In the genomic region with DNA sequence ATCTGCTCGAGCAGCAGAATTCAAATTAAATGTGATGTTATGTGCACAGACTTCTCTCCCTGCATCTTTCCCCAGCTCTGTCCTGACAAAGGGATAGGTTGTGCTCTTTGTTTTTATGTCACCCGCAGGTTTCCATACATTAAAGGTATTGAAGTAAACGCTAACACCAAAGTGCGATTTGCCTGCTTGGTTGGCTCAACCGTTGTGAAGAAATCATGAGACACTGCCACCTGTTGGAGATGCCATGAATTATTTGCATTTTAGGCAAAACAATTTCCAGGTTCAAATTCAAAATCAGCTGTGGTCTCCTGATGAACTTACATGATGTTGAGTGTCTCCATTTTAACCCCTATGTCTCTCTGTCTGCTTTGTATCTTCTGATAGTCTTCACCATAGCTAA, we compare ENCODE assay signal across 9 mouse cellular contexts. TPM values are rescaled to one million over a fixed set of nuclear protein-coding genes. Genes with fewer than 3 reads are reported as not detected.
DNase-seq lines count a peak whose midpoint lies in the region; ATAC-seq and TF ChIP-seq lines count a peak whose summit lies in the region.
"Had no signal": no experiment of that assay in that cellular context is flagged by ENCODE, and none has a peak within 500 bp of the region (broad histone marks: within the 10 kb centered on the region; RNA-seq: fewer than 3 reads in every experiment).

No protein-coding gene starts in this region.

- intact Hi-C loops in heart, adult 2 months (cut with DNase I), result loop anchor here (5.0 to 10.0 kb wide), 3 partner anchors 132 to 529 kb away; a partner anchor contains a TSS
- intact Hi-C loops in left cerebral cortex, postnatal 10 days (cut with DNase I), result loop anchor here (5.0 to 10.0 kb wide), 2 partner anchors 192 to 334 kb away; no protein-coding TSS in a partner anchor

- H3K79me2 ChIP-seq in heart, adult 2 months (replicated peaks; ENCODE audit: control insufficient read depth, insufficient read depth, low read length), result no peaks in the 10 kb centered on the region

- no peaks in the 10 kb centered on the region for H3K36me3 ChIP-seq in heart, adult 2 months (ENCODE audit: control insufficient read depth, insufficient read depth, low read length)
- no peaks in the 10 kb centered on the region for H3K36me3 ChIP-seq in heart, embryonic 12.5 days
- H3K36me3 ChIP-seq in lung, embryonic 14.5 days (ENCODE audit: insufficient read depth), result no peaks in the 10 kb centered on the region
- H3K36me3 ChIP-seq: hindbrain, embryonic 15.5 days had no signal

- TF ChIP-seq POLR2A in heart, adult 2 months (IDR thresholded peaks at IDR 0.05; ENCODE audit: insufficient read depth, low read depth, low read length), result no peak

- no peak overlapping the region for H3K9ac ChIP-seq in heart, adult 2 months (ENCODE audit: low read depth, low read length)
- no peak overlapping the region for H3K9ac ChIP-seq in heart, embryonic 12.5 days
- H3K9ac ChIP-seq in lung, embryonic 14.5 days, result no peak overlapping the region
- H3K9ac ChIP-seq: hindbrain, embryonic 15.5 days had no signal

- H3K27ac ChIP-seq in heart, adult 2 months, result no peak overlapping the region
- no peak overlapping the region for H3K27ac ChIP-seq in heart, embryonic 12.5 days (ENCODE audit: poor library complexity, severe bottlenecking)
- no peak overlapping the region for H3K27ac ChIP-seq in lung, embryonic 14.5 days (ENCODE audit: low read depth)
- H3K27ac ChIP-seq: hindbrain, embryonic 15.5 days had no signal

- 25% methylated on average over 5 of the region's 5 CpGs for WGBS in heart, adult 2 months
- WGBS in heart, embryonic 12.5 days, result 39% methylated on average over 5 of the region's 5 CpGs
- 21% methylated on average over 5 of the region's 5 CpGs for WGBS in lung, embryonic 14.5 days

- no peaks in the 10 kb centered on the region for H3K27me3 ChIP-seq in heart, adult 2 months (ENCODE audit: control insufficient read depth, insufficient read depth, low read length)
- no peaks in the 10 kb centered on the region for H3K27me3 ChIP-seq in heart, embryonic 12.5 days (replicated peaks)
- H3K27me3 ChIP-seq in lung, embryonic 14.5 days (ENCODE audit: insufficient read depth, low read length), result no peaks in the 10 kb centered on the region

- H3K9me3 ChIP-seq in heart, embryonic 12.5 days (replicated peaks), result no peaks in the 10 kb centered on the region
- H3K9me3 ChIP-seq in lung, embryonic 14.5 days (ENCODE audit: low read depth, low read length), result no peaks in the 10 kb centered on the region
- H3K9me3 ChIP-seq: hindbrain, embryonic 15.5 days had no signal

- no peak overlapping the region for H3K4me2 ChIP-seq in heart, embryonic 12.5 days
- no peak overlapping the region for H3K4me2 ChIP-seq in lung, embryonic 14.5 days
- H3K4me2 ChIP-seq: hindbrain, embryonic 15.5 days had no signal

- no peak overlapping the region for H3K4me3 ChIP-seq in heart, adult 2 months
- no peak overlapping the region for H3K4me3 ChIP-seq in heart, embryonic 12.5 days
- H3K4me3 ChIP-seq in lung, embryonic 14.5 days (ENCODE audit: low read depth, low read length), result no peak overlapping the region
- H3K4me3 ChIP-seq: hindbrain, embryonic 15.5 days had no signal

- no peaks in the 10 kb centered on the region; the same call in 1 of the 2 replicates for H3K4me1 ChIP-seq in heart, adult 2 months (ENCODE audit: control insufficient read depth, insufficient read depth, low read length)
- 0 out of 2 replicates have a peak, but pooled peaks cover 9% of the 10 kb centered on the region for H3K4me1 ChIP-seq in heart, embryonic 12.5 days (replicated peaks)
- no peaks in the 10 kb centered on the region; the same call in 1 of the 2 replicates for H3K4me1 ChIP-seq in lung, embryonic 14.5 days (ENCODE audit: insufficient read depth)

- no peak for ATAC-seq in heart, embryonic 12.5 days (ENCODE audit: insufficient number of reproducible peaks, low FRiP score)
- ATAC-seq in lung, embryonic 14.5 days (ENCODE audit: insufficient read depth), result no peak

- TF ChIP-seq EP300 in heart, adult 2 months (IDR thresholded peaks at IDR 0.05; ENCODE audit: insufficient read depth, low read depth, low read length), result no peak

- DNase-seq in heart, adult 2 months, result no peak
- peak; percentile 20 for DNase-seq in right cerebral cortex, postnatal 4 days
- no peak for DNase-seq in right cerebral cortex, adult 18-20 months
- DNase-seq in cerebellum, postnatal 10 days, result peak; percentile 59 to 72
- DNase-seq in lung, embryonic 14.5 days, result peak; percentile 80
- no peak for DNase-seq in adrenal gland, adult 8-10 months
- no peak for DNase-seq in left cerebral cortex, postnatal 10 days (ENCODE audit: extremely low spot score in 1 of 2, low spot score in 2 of 2)

- TF ChIP-seq CTCF in heart, adult 2 months (IDR thresholded peaks at IDR 0.05), result peak; percentile 81
- peak; percentile 75 for TF ChIP-seq CTCF in lung, embryonic 14.5 days (IDR thresholded peaks at IDR 0.05; ENCODE audit: low read depth)

RNA-seq across cellular contexts. Expression of a gene that starts 55.7 kb away (rescaled TPM):
- total RNA-seq in heart, adult 2 months (2021), result under 1 TPM; 0.27 to 0.39 TPM
- polyA plus RNA-seq in heart, adult 2 months (2012; rRNA removed), result 0.84 and 1.3 TPM in 2 replicates
- polyA plus RNA-seq in heart, embryonic 12.5 days (2016; fragmentation: Nextera tagmentation; extraction: Ambion mirVana), result 1.3 and 1.8 TPM in 2 replicates
- 0.99 and 1.3 TPM in 2 replicates for polyA plus RNA-seq in lung, embryonic 14.5 days (2014; fragmentation: Nextera tagmentation; extraction: Ambion mirVana)
- under 1 TPM; 0.70 to 0.78 (median 0.75) TPM for total RNA-seq in adrenal gland, adult 8-10 months (2022)
- 1 to 10 TPM; 1.0 to 1.1 TPM for total RNA-seq in left cerebral cortex, postnatal 10 days (2021)

RNA-seq across cellular contexts. Expression of a gene that starts 55.8 kb away (rescaled TPM):
- total RNA-seq in heart, adult 2 months (2021), result 10 to 100 TPM; 13.5 to 16.8 TPM
- 3.9 and 7.3 TPM in 2 replicates for polyA plus RNA-seq in heart, adult 2 months (2012; rRNA removed)
- 64.4 and 65.6 TPM in 2 replicates for polyA plus RNA-seq in heart, embryonic 12.5 days (2016; fragmentation: Nextera tagmentation; extraction: Ambion mirVana)
- polyA plus RNA-seq in lung, embryonic 14.5 days (2014; fragmentation: Nextera tagmentation; extraction: Ambion mirVana), result 71.4 and 72.4 TPM in 2 replicates
- 10 to 100 TPM; 17.5 to 23.4 (median 20.6) TPM for total RNA-seq in adrenal gland, adult 8-10 months (2022)
- total RNA-seq in left cerebral cortex, postnatal 10 days (2021), result 10 to 100 TPM; 31.7 to 33.3 TPM

Comparison
In these comparisons a context has a peak if more than half of its experiments do, and no peak if none do; other contexts are left out.
1. DNase-seq: peak in right cerebral cortex, postnatal 4 days (single experiment), cerebellum, postnatal 10 days (2 of 2) and lung, embryonic 14.5 days (single experiment); none in heart, adult 2 months (0 of 2), right cerebral cortex, adult 18-20 months (single experiment), adrenal gland, adult 8-10 months (single experiment) and left cerebral cortex, postnatal 10 days (0 of 2).